Mouse (Mus musculus) liver, postnatal 0 days (tissue): ENCODE results near the gene Gm2174.

Experiments used
- CTCF ChIP-seq: sonication (generic); IDR thresholded peaks from 2 replicates; pipeline ENCODE4 v1.5.1; 2016; ENCODE audit warnings: antibody characterized with exemption, low read depth
- EP300 ChIP-seq: IDR thresholded peaks from 2 replicates; pipeline ENCODE4 v1.6.1; 2016; ENCODE audit warnings: antibody characterized with exemption, low read depth, mild to moderate bottlenecking

GRCm38 (mm10) chrX:56430601-56431000, 17.2 kb upstream of the Gm2174 start:
- no peak for TF ChIP-seq EP300
- peak; percentile 57 for TF ChIP-seq CTCF
